Mouse (Mus musculus) heart, adult 2 months (tissue): Measurements from ENCODE around the gene Atp13a1.

Experiments
- CTCF ChIP-seq: fragments of 200-600 bp; IDR thresholded peaks from 2 replicates; pipeline ENCODE4 v1.8.1; 2022; ENCODE audit warnings: antibody characterized with exemption, mild to moderate bottlenecking, moderate library complexity
- POLR2A ChIP-seq: fragments of 200-500 bp; IDR thresholded peaks from 2 replicates; pipeline ENCODE4 v1.6.1; 2011; ENCODE audit warnings: mild to moderate bottlenecking, low read depth, low read length, control low read depth; ENCODE audit not compliant: insufficient read depth

DNA sequence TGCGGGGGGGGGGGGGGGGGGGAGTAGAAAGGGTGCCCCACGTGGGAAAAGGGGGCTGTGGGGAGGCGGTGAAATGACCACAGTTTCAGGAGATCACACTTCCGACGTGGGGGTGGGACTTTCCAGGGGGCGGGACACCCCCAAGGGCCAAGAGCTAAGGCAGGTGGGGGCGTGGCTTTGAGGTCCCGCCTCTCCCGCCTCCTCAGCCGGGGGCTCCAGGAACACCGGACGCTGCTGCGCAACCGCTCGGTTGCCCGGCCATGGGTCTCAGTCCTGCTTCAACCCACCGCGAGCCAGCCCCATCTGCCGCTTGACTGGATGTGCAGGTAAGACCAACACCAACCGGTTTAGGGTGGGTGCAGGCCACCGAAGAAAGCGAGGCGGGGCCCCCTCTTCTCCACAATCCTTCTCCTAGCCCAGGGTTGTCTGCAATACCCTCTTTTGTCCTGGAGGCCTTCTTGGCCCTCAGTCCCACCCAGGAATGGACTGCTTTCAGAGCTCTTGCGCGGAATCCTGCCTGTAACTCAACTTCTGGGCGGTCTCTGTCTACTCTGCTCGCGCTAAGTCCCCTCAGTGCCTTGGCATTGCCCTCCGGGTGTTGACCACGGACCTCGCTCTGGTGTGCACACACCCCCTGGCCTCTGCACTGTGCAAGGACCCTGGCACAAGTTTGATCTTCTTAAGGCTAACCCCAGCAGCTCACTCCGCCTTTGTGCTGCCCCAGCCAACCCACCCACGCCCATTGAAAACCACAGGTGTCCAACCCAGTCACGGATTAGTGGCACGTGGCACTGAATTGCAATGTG, 31.6 kb downstream of the Atp13a1 start, which contains the start of gene Lpar2:
- TF ChIP-seq POLR2A = no peak
- no peak for TF ChIP-seq CTCF
